Mouse (Mus musculus): ENCODE measurements at regions not wholly inside any gene's neighbourhood (a gene's known extent, or its start where the extent isn't known, plus 50 kb on each side); places are given as distances from the start of the nearest gene placed in this dataset.

GRCm38 (mm10) chr4:34308921-34309563 is 241.7 kb upstream of the Akirin2 start:
- TF ChIP-seq CTCF (IDR thresholded peaks at IDR 0.05 in 2 of 3, conservative IDR thresholded peaks at IDR 0.05 in 1 of 3; ENCODE audit: control insufficient read depth in 1 of 3, insufficient read depth in 1 of 3, low read depth in 2 of 3, low read length in 3 of 3, poor library complexity in 1 of 3, severe bottlenecking in 1 of 3) (no peak), TBP (IDR thresholded peaks at IDR 0.05; ENCODE audit: low read depth, low read length) (no peak), NELFE (IDR thresholded peaks at IDR 0.05; ENCODE audit: low read depth, low read length) (no peak), POLR2A (IDR thresholded peaks at IDR 0.05; ENCODE audit: control insufficient read depth in 1 of 2, insufficient read depth in 1 of 2, low read depth in 1 of 2, low read length in 2 of 2, poor library complexity in 1 of 2) (no peak), BHLHE40 (IDR thresholded peaks at IDR 0.05; ENCODE audit: borderline replicate concordance, low read depth, low read length) (no peak), UBTF (IDR thresholded peaks at IDR 0.05; ENCODE audit: borderline replicate concordance, insufficient read depth, low read depth, low read length) (no peak), ZMIZ1 (IDR thresholded peaks at IDR 0.05; ENCODE audit: low read depth, low read length) (no peak), USF1 (IDR thresholded peaks at IDR 0.05; ENCODE audit: low read depth, low read length) (no peak), MXI1 (IDR thresholded peaks at IDR 0.05; ENCODE audit: low read depth, low read length) (no peak), NRF1 (IDR thresholded peaks at IDR 0.05; ENCODE audit: insufficient read depth, low read depth, low read length, poor library complexity, severe bottlenecking) (no peak)
